ENCODE assay signal across 18 mouse cellular contexts in genomic region chr1:172548501-172548900, GRCm38 (mm10). TPM values are rescaled to one million over a fixed set of nuclear protein-coding genes. Genes with fewer than 3 reads are reported as not detected.
DNase-seq lines count a peak whose midpoint lies in the region; ATAC-seq lines count a peak whose summit lies in the region.
"Had no signal": no experiment of that assay in that cellular context is flagged by ENCODE, and none has a peak within 500 bp of the region (broad histone marks: within the 10 kb centered on the region; RNA-seq: fewer than 3 reads in every experiment).

No protein-coding gene starts in this region.

- H3K36me3 ChIP-seq in forebrain, embryonic 11.5 days (ENCODE audit: control insufficient read depth, insufficient read depth, low read length): no peaks in the 10 kb centered on the region
- no peaks in the 10 kb centered on the region for H3K36me3 ChIP-seq in forebrain, embryonic 12.5 days (replicated peaks)
- H3K36me3 ChIP-seq: midbrain, embryonic 12.5 days; neural tube, embryonic 12.5 days had no signal

- 49% methylated on average over 7 of the region's 7 CpGs for WGBS in forebrain, embryonic 11.5 days
- WGBS in forebrain, embryonic 12.5 days: 63% methylated on average over 7 of the region's 7 CpGs

- peaks cover 17% of the 10 kb centered on the region for H3K4me1 ChIP-seq in forebrain, embryonic 11.5 days (replicated peaks; ENCODE audit: control insufficient read depth, insufficient read depth, low read length)
- peaks cover 33% of the 10 kb centered on the region for H3K4me1 ChIP-seq in forebrain, embryonic 12.5 days

- no peak overlapping the region for H3K9ac ChIP-seq in forebrain, embryonic 11.5 days (ENCODE audit: low read length)
- H3K9ac ChIP-seq in forebrain, embryonic 12.5 days: no peak overlapping the region
- H3K9ac ChIP-seq: midbrain, embryonic 12.5 days; neural tube, embryonic 12.5 days had no signal

- no peaks in the 10 kb centered on the region for H3K9me3 ChIP-seq in forebrain, embryonic 11.5 days (ENCODE audit: control insufficient read depth, low read length)
- H3K9me3 ChIP-seq in forebrain, embryonic 12.5 days: no peaks in the 10 kb centered on the region
- H3K9me3 ChIP-seq: midbrain, embryonic 12.5 days; neural tube, embryonic 12.5 days had no signal

- DNase-seq in spleen, postnatal 36 days (ENCODE audit: low spot score in 2 of 2): peak; percentile 64 to 66
- no peak for DNase-seq in spleen, adult 12 weeks (ENCODE audit: low spot score)
- DNase-seq in forebrain, embryonic 11.5 days (ENCODE audit: low spot score): no peak
- no peak for DNase-seq in urinary bladder, postnatal 25 days (ENCODE audit: low spot score)
- DNase-seq: adrenal gland, postnatal 25 days; cerebellum, adult 11-12 months; embryo, embryonic 11 days; kidney, postnatal 36 days; retina, postnatal 1 day had no signal

- ATAC-seq in inflammation-experienced regulatory T-cells, adult 6 months: peak; percentile 84
- peak; percentile 45 for ATAC-seq in megakaryocyte-erythroid progenitor cell, adult 5-6 weeks (replicated peaks; ENCODE audit: low FRiP score, low TSS enrichment, poor library complexity, severe bottlenecking)
- no peak for ATAC-seq in forebrain, embryonic 11.5 days (replicated peaks; ENCODE audit: low FRiP score)
- no peak; the same call in 1 of the 2 replicates for ATAC-seq in monocyte, adult 5-6 weeks (replicated peaks; ENCODE audit: insufficient number of reproducible peaks, low FRiP score, low TSS enrichment, poor library complexity, severe bottlenecking)
- no peak for ATAC-seq in forebrain, embryonic 12.5 days (ENCODE audit: low FRiP score)

- no peak overlapping the region for H3K4me2 ChIP-seq in forebrain, embryonic 11.5 days (ENCODE audit: low read depth, low read length, severe bottlenecking)
- no peak overlapping the region for H3K4me2 ChIP-seq in forebrain, embryonic 12.5 days

- H3K27ac ChIP-seq in forebrain, embryonic 11.5 days (ENCODE audit: low read depth, low read length): no peak overlapping the region
- H3K27ac ChIP-seq in forebrain, embryonic 12.5 days: no peak overlapping the region
- H3K27ac ChIP-seq: left cerebral cortex, adult 2 months; midbrain, embryonic 12.5 days; neural tube, embryonic 12.5 days had no signal

- H3K4me3 ChIP-seq in forebrain, embryonic 11.5 days (ENCODE audit: low read depth, low read length): no peak overlapping the region
- H3K4me3 ChIP-seq in forebrain, embryonic 12.5 days (replicated peaks): no peak overlapping the region
- H3K4me3 ChIP-seq: erythroblast, embryonic 14.5 days; left cerebral cortex, adult 2 months; midbrain, embryonic 12.5 days; neural tube, embryonic 12.5 days had no signal

- no peaks in the 10 kb centered on the region for H3K27me3 ChIP-seq in forebrain, embryonic 11.5 days (ENCODE audit: control insufficient read depth, insufficient read depth, low read length)
- peaks cover 7% of the 10 kb centered on the region; the same call in 1 of the 2 replicates for H3K27me3 ChIP-seq in forebrain, embryonic 12.5 days
- H3K27me3 ChIP-seq: neural tube, embryonic 12.5 days had no signal

RNA-seq across cellular contexts. Expression of gene Vsig8, which starts 7.2 kb away (rescaled TPM):
- polyA plus RNA-seq in inflammation-experienced regulatory T-cells, adult 6 months (2017; shearing (Covaris generic)): not detected
- total RNA-seq in megakaryocyte-erythroid progenitor cell, adult 5-6 weeks (2014; fragmentation: Nextera tagmentation): not detected in 2 replicates
- total RNA-seq in megakaryocyte-erythroid progenitor cell, adult 5-6 weeks (2017): not detected in 2 replicates
- polyA plus RNA-seq in forebrain, embryonic 11.5 days (2014; fragmentation: Nextera tagmentation; extraction: Ambion mirVana): 0.17 TPM in 1 of 2 replicates, not detected in the other
- not detected in 3 replicates for total RNA-seq in monocyte, adult 5-6 weeks (2017)
- polyA plus RNA-seq in forebrain, embryonic 12.5 days (2016; fragmentation: Nextera tagmentation; extraction: Ambion mirVana): 0.28 TPM in 1 of 2 replicates, not detected in the other
- polyA plus RNA-seq: erythroblast, embryonic 14.5 days had no signal

RNA-seq across cellular contexts. Expression of gene Cfap45, which starts 27.9 kb away (rescaled TPM):
- 1 to 10 TPM in 2 of 3 experiments, under 1 TPM in 1; 0.43 to 1.5 (median 1.2) TPM for polyA plus RNA-seq in inflammation-experienced regulatory T-cells, adult 6 months (2017; shearing (Covaris generic))
- not detected in 2 replicates for total RNA-seq in megakaryocyte-erythroid progenitor cell, adult 5-6 weeks (2014; fragmentation: Nextera tagmentation)
- 0.75 TPM in 1 of 2 replicates, not detected in the other for total RNA-seq in megakaryocyte-erythroid progenitor cell, adult 5-6 weeks (2017)
- 1.2 and 1.3 TPM in 2 replicates for polyA plus RNA-seq in forebrain, embryonic 11.5 days (2014; fragmentation: Nextera tagmentation; extraction: Ambion mirVana)
- total RNA-seq in monocyte, adult 5-6 weeks (2017): 7.5 TPM in 1 of 3 replicates, not detected in the others
- polyA plus RNA-seq in forebrain, embryonic 12.5 days (2016; fragmentation: Nextera tagmentation; extraction: Ambion mirVana): 1.2 and 2.6 TPM in 2 replicates

RNA-seq across cellular contexts. Expression of gene Slamf8, which starts 41.9 kb away (rescaled TPM):
- 1 to 10 TPM in 2 of 3 experiments, under 1 TPM in 1; 0.40 to 1.6 (median 1.1) TPM for polyA plus RNA-seq in inflammation-experienced regulatory T-cells, adult 6 months (2017; shearing (Covaris generic))
- not detected in 2 replicates for total RNA-seq in megakaryocyte-erythroid progenitor cell, adult 5-6 weeks (2014; fragmentation: Nextera tagmentation)
- total RNA-seq in megakaryocyte-erythroid progenitor cell, adult 5-6 weeks (2017): not detected in 2 replicates
- polyA plus RNA-seq in forebrain, embryonic 11.5 days (2014; fragmentation: Nextera tagmentation; extraction: Ambion mirVana): not detected in 2 replicates
- 7.9 to 15.4 TPM (median 10.1 TPM) in 3 replicates for total RNA-seq in monocyte, adult 5-6 weeks (2017)
- polyA plus RNA-seq in forebrain, embryonic 12.5 days (2016; fragmentation: Nextera tagmentation; extraction: Ambion mirVana): not detected in 2 replicates
- total RNA-seq: left cerebral cortex, adult 2 months had no signal
- polyA plus RNA-seq: erythroblast, embryonic 14.5 days; heart, postnatal 0 days; midbrain, embryonic 12.5 days; neural tube, embryonic 12.5 days had no signal

RNA-seq across cellular contexts. Expression of gene Tagln2, which starts 48.7 kb away (rescaled TPM):
- 100 to 1,000 TPM; 260 to 650 (median 280) TPM for polyA plus RNA-seq in inflammation-experienced regulatory T-cells, adult 6 months (2017; shearing (Covaris generic))
- total RNA-seq in megakaryocyte-erythroid progenitor cell, adult 5-6 weeks (2014; fragmentation: Nextera tagmentation): 244 and 269 TPM in 2 replicates
- total RNA-seq in megakaryocyte-erythroid progenitor cell, adult 5-6 weeks (2017): 147 and 171 TPM in 2 replicates
- 38.5 and 38.6 TPM in 2 replicates for polyA plus RNA-seq in forebrain, embryonic 11.5 days (2014; fragmentation: Nextera tagmentation; extraction: Ambion mirVana)
- total RNA-seq in monocyte, adult 5-6 weeks (2017): 185 to 298 TPM (median 202 TPM) in 3 replicates
- polyA plus RNA-seq in forebrain, embryonic 12.5 days (2016; fragmentation: Nextera tagmentation; extraction: Ambion mirVana): 40.0 and 45.7 TPM in 2 replicates

RNA-seq across cellular contexts. Expression of gene Fcrl6, which starts 53.9 kb away (rescaled TPM):
- polyA plus RNA-seq in inflammation-experienced regulatory T-cells, adult 6 months (2017; shearing (Covaris generic)): under 1 TPM in 1 of 3 experiments, not detected in 2; 0.28 TPM
- not detected in 2 replicates for total RNA-seq in megakaryocyte-erythroid progenitor cell, adult 5-6 weeks (2014; fragmentation: Nextera tagmentation)
- total RNA-seq in megakaryocyte-erythroid progenitor cell, adult 5-6 weeks (2017): not detected in 2 replicates
- polyA plus RNA-seq in forebrain, embryonic 11.5 days (2014; fragmentation: Nextera tagmentation; extraction: Ambion mirVana): 0.19 TPM in 1 of 2 replicates, not detected in the other
- 0.96 to 5.5 TPM in 2 of 3 replicates, not detected in the other for total RNA-seq in monocyte, adult 5-6 weeks (2017)
- polyA plus RNA-seq in forebrain, embryonic 12.5 days (2016; fragmentation: Nextera tagmentation; extraction: Ambion mirVana): 0.24 TPM in 1 of 2 replicates, not detected in the other
- total RNA-seq: adrenal gland, postnatal 25 days; left cerebral cortex, adult 2 months had no signal
- polyA plus RNA-seq: erythroblast, embryonic 14.5 days; heart, postnatal 0 days had no signal

Comparison
In these comparisons a context has a peak if more than half of its experiments do, and no peak if none do; other contexts are left out.
1. DNase-seq: peak in spleen, postnatal 36 days (2 of 2); none in spleen, adult 12 weeks (single experiment), forebrain, embryonic 11.5 days (single experiment) and urinary bladder, postnatal 25 days (single experiment).
2. ATAC-seq: peak in inflammation-experienced regulatory T-cells, adult 6 months (single experiment) and megakaryocyte-erythroid progenitor cell, adult 5-6 weeks (single experiment); none in forebrain, embryonic 11.5 days (single experiment), monocyte, adult 5-6 weeks (single experiment) and forebrain, embryonic 12.5 days (single experiment).